Mouse (Mus musculus): ENCODE data around the gene Smagp.

Gene Smagp

GRCm38 (mm10) chr15:100590436-100590835, 46.3 kb downstream of the Smagp start:
- DNase-seq (ENCODE audit: low spot score in 2 of 2): no peak

- DNase-seq (ENCODE audit: low spot score in 2 of 2): no peak
Measured at GRCm38 (mm10) chr15:100588297-100588696, 48.4 kb downstream of the Smagp start.

GRCm38 (mm10) chr15:100587166-100587565, 49.6 kb downstream of the Smagp start:
- no peak for DNase-seq (ENCODE audit: low spot score in 2 of 2)

GRCm38 (mm10) chr15:100585931-100586330, 50.8 kb downstream of the Smagp start:
- no peak for DNase-seq (ENCODE audit: low spot score in 2 of 2)

GRCm38 (mm10) chr15:100580108-100580507, 56.6 kb downstream of the Smagp start:
- DNase-seq (ENCODE audit: low spot score in 2 of 2): no peak

- DNase-seq (ENCODE audit: low spot score in 2 of 2): no peak
Measured at GRCm38 (mm10) chr15:100577972-100578371, 58.8 kb downstream of the Smagp start.

- DNase-seq (ENCODE audit: low spot score in 2 of 2): no peak
Measured at GRCm38 (mm10) chr15:100576810-100577209, 59.9 kb downstream of the Smagp start.

GRCm38 (mm10) chr15:100576392-100576791, 60.3 kb downstream of the Smagp start:
- no peak for DNase-seq (ENCODE audit: low spot score in 2 of 2)

- DNase-seq (ENCODE audit: low spot score in 2 of 2): no peak
Measured at GRCm38 (mm10) chr15:100575366-100575765, 61.4 kb downstream of the Smagp start.

- DNase-seq (ENCODE audit: low spot score in 2 of 2): no peak
Measured at GRCm38 (mm10) chr15:100574378-100574777, 62.4 kb downstream of the Smagp start.

GRCm38 (mm10) chr15:100573946-100574345, 62.8 kb downstream of the Smagp start:
- DNase-seq (ENCODE audit: low spot score in 2 of 2): no peak
